Mouse (Mus musculus) bone marrow, adult 2 months (tissue): ENCODE results near the gene Hspa4. TPM values are rescaled to one million over a fixed set of nuclear protein-coding genes. Genes with fewer than 3 reads are reported as not detected.

ENCODE experiments used
- H3K27ac ChIP-seq: fragments of 200-500 bp; 2 replicates; pipeline ENCODE4 v1.5.1; 2012; ENCODE audit warnings: low read depth, mild to moderate bottlenecking, control low read depth, inconsistent platforms, low read length; ENCODE audit not compliant: control insufficient read depth, poor library complexity, insufficient read depth
- H3K4me1 ChIP-seq: fragments of 200-500 bp; 2 replicates; pipeline ENCODE4 v1.6.1; 2011; ENCODE audit warnings: low read length; ENCODE audit not compliant: control insufficient read depth, insufficient read depth
- H3K4me3 ChIP-seq: fragments of 200-500 bp; replicated peaks from 2 replicates; pipeline ENCODE3; 2011; ENCODE audit warnings: mild to moderate bottlenecking, low read depth, low read length, control low read depth; ENCODE audit not compliant: control insufficient read depth
- CTCF ChIP-seq: fragments of 200-500 bp; IDR thresholded peaks from 2 replicates; pipeline ENCODE4 v1.5.1; 2011; ENCODE audit warnings: low read length, control low read depth; ENCODE audit not compliant: control insufficient read depth, insufficient read depth
- POLR2A ChIP-seq: fragments of 200-500 bp; IDR thresholded peaks from 2 replicates; pipeline ENCODE4 v1.6.1; 2011; ENCODE audit warnings: low read depth, mild to moderate bottlenecking, control low read depth, low read length, borderline replicate concordance; ENCODE audit not compliant: control insufficient read depth
- WGBS: fragments of 180-500 bp; shearing (Covaris S2); methylation state at CpG from one replicate; pipeline ENCODE4 v1.1.7; 2018; 5-methylcytosine and 5-hydroxymethylcytosine counted together
- polyA plus RNA-seq: library from polyadenylated mRNA; stranded (reverse); fragments of >200 nt; gene quantifications from 2 replicates; pipeline ENCODE4 v1.2.4, GENCODE M21; 2011; ENCODE audit warnings: low replicate concordance; ENCODE audit not compliant: missing spikeins, insufficient read depth, insufficient read length

The Hspa4 gene
- polyA plus RNA-seq, 1 experiment = 98.4 TPM

- TF ChIP-seq POLR2A = no peak
- TF ChIP-seq CTCF = no peak
- Histone ChIP-seq H3K4me1 (no peaks in the 10 kb centered on the region), H3K4me3 (no peak overlapping the region), H3K27ac (no peak overlapping the region)
- 84% methylated on average over 9 of the region's 9 CpGs for WGBS
Measured at GRCm38 (mm10) chr11:53210876-53211275, 89.4 kb downstream of the Hspa4 start.

Other genes starting within 250 kb of the Hspa4 start
- gene Zcchc10, start 24.2 kb upstream of the Hspa4 start, polyA plus RNA-seq = 9.6 and 16.2 TPM in 2 replicates
- gene Aff4, start 50.4 kb upstream of the Hspa4 start, polyA plus RNA-seq = 7.9 and 36.2 TPM in 2 replicates
- not detected in 2 replicates for gene Leap2, start 122.7 kb upstream of the Hspa4 start, polyA plus RNA-seq
- 161 and 271 TPM in 2 replicates for gene Uqcrq, start 130.4 kb upstream of the Hspa4 start, polyA plus RNA-seq
- 0.85 TPM in 1 of 2 replicates, not detected in the other for gene Gdf9, start 130.6 kb upstream of the Hspa4 start, polyA plus RNA-seq
- 0.41 TPM in 1 of 2 replicates, not detected in the other for gene Gm10447, start 156.7 kb upstream of the Hspa4 start, polyA plus RNA-seq
- 0.70 TPM in 1 of 2 replicates, not detected in the other for gene Shroom1, start 156.7 kb upstream of the Hspa4 start, polyA plus RNA-seq
- gene Gm9837, start 170.0 kb upstream of the Hspa4 start, polyA plus RNA-seq = not detected in 2 replicates
- gene Gm9945, start 179.7 kb upstream of the Hspa4 start, polyA plus RNA-seq = not detected in 2 replicates
- gene Sowaha, start 179.8 kb upstream of the Hspa4 start, polyA plus RNA-seq = 8.2 and 13.3 TPM in 2 replicates
- gene Sept8, start 218.8 kb upstream of the Hspa4 start, polyA plus RNA-seq = 38.7 and 52.2 TPM in 2 replicates